Mouse (Mus musculus): ENCODE results near the gene Lrrc71. TPM values are rescaled to one million over a fixed set of nuclear protein-coding genes. Genes with fewer than 3 reads are reported as not detected.

The Lrrc71 gene
- total RNA-seq, 4 experiments from 2014 or later, result 0.43 to 1.6 (median 0.62) TPM

DNA sequence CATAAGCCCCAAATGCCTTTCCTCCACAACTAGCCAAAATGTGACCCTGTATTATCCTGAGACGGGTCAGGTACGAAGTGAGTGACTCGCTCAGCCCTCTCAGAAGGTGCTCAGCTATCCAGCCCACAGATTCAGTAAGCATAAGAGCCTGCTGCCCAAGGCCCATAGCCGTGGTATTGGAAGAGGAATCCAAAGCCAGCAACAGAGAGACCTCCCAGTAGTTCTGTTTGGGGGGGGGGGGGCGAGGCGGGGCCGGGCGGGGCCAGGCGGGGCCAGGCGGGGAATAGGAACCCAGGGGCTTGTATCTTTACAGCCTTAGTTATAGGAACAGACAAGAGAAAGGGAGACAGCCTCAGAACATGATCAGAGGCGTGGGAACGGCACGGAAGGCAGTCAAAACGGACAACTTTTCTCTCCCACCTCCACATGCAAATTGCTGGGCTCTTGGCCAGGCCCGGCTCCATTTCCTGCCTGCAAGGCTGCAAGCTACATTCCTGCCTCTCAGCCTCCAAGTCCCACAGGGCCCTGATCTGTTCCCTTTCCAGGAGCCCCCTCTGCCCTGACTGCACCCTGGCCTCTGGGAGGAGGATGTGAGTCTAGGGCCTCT is 15.4 kb upstream of the Lrrc71 start:
- DNase-seq (ENCODE audit: low spot score in 2 of 2), result peak; percentile 78 to 81

DNA sequence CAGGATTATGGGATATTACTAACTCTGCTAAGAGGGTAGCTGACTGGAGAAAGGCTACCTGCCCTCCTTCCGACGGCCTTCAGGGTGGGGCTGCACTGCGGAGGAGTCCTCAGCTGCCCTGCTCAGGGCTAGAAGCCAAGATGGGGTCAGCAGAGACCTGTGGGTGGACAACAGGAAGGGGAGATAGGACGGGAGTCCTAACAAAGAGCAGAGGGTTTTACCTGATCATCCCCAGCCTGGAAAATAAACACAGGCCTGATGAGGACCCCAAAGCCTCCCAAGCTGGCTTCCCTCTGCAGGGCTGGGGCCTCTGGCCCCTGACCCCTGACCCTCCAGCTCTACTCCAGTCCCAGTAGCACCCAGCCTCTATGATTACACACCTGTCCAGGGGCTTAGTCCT is 14.8 kb upstream of the Lrrc71 start:
- no peak for DNase-seq (ENCODE audit: low spot score in 2 of 2)

DNA sequence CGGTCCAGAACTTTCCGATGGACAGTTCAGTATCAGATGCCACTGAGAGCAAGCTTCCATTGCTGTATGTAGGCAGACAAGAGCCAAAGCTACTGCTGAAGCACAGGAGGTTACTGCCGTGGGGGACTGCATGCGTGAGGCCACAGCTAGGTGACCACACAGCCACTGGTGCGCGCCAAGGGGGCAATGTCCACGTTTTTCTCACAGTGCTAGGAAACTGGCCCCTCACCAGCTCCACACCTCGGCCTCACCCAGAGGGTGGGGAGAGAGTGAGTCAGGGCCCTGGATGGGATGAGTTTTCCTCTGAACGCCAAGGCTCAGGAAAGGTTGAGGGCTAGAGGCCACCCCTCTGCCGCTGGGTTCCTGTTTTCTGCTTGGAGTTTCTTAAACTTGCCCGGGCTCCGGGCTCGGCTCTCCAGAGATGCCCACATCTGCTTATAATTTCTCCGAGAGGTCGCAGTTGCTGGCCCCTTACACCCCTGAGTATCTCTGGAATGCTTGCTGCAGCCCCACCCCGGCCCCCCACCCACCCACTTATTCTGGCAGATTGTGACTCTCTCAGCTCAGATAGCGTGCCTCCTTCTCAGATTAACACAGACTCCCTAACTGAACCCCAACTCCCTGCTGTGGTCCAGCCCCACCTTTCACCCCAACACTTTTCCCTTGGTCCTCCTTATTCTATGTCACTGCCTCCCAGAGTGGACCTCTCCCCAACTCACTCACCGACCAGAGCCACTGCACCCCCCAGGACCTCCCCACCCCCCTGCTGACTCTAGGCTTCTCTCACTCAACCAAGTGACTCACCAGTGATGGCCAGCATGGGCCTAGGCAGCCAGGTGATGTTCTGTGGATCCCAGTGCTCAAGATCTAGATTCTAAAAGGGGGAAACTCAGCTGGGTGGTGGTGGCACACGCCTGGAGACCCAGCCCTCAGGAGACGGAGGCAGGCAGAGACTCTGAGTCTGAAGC is 13.3 kb upstream of the Lrrc71 start:
- DNase-seq (ENCODE audit: low spot score in 2 of 2), result no peak

DNA sequence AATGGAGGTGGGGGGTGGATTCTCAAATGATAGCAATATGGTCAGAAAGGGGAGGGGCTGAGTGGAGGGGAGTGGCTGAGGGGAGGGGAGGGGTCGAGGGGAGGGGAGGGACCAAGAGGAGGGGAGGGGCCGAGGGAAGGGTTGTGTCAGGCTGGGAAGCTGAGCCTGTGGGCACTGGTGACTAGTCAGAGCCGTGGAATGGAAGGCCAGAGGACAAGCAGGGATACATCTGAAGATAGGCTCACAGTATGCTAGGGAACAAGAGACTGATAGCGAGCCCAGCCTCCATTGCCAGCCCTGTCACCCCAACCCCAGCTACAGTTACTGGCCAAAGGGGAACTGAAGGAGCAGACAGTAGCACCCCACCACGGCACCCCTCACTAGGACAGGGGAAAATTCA is 10.2 kb upstream of the Lrrc71 start:
- DNase-seq (ENCODE audit: low spot score in 2 of 2), result no peak

DNA sequence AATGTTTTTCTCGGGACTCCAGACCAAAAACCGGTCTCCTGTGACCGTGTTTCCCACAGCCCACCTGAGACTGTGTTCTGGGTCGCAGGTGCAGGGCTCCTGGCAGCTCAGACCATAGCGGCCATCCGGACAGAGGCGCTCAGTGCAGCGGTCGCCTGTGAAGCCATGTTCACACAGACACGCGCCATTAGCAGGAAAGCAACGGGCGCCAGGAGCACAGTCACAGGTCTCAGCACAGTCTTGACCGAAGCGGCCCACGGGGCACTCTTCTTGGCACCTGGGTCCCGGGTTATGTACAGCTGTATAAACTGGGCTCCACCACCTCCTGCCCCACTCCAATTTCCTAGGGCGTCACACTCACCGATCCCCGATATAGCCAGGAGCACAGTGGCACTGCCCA is 8.1 kb upstream of the Lrrc71 start:
- no peak for DNase-seq (ENCODE audit: low spot score in 2 of 2)

DNA sequence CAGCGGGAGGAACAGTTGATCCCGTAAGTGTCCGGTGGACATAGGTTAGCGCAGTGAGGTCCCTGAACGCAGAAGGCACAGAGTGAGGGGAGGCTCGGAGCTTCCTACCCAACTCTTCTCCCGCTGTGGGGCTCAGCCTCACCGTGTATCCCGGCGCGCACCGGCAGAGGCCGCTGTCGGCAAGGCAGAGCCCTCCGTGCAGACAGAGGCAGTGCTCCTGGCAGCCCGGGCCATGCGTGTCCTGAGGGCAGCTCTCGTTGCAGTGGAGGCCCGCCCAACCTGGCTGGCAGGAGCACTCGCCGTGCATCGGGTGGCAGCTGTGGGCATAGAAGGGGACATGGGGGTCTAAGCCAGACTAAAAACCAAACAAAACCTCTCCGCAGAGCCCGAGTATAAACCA is 7.5 kb upstream of the Lrrc71 start:
- peak; percentile 59 to 81 for DNase-seq (ENCODE audit: low spot score in 2 of 2)

DNA sequence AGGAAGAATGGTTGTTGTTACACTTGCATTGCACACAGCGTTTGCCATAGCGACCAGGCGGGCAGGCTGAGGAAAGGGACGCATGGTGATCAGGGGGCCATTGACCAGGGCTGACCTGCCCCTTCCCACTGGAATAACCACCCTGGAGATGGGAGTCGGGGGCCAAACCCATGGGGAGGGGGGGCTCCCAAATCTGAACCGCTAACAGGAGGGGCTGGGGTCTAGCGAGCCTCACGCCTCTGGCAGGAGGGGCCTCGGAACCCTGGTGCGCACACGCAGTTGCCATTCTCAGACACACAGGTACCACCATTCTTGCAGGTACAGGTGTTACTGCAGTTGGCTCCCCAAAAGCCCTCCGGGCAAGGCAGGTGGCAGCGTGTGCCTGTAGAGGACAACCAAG is 5.4 kb upstream of the Lrrc71 start:
- no peak for DNase-seq (ENCODE audit: low spot score in 2 of 2)

DNA sequence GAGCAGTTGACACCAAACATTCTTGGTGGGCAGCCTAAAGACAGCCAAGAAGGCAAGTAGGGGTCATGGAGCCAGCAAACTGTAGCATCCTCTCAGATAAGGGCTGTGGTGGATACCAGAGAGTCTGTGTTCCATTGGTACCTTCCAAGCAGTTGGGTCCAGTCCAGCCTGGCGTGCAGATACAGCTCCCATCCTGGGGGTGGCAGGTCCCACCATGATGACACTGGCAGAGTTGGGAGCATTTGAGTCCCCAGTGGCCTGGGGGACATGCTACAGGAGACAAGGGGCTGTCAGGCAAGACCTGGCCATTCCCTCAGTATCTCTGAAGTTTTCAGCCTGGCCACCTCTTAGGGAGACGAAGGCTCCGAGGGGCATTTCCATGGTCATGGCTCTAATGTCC is 4.1 kb upstream of the Lrrc71 start:
- DNase-seq (ENCODE audit: low spot score in 2 of 2), result no peak

DNA sequence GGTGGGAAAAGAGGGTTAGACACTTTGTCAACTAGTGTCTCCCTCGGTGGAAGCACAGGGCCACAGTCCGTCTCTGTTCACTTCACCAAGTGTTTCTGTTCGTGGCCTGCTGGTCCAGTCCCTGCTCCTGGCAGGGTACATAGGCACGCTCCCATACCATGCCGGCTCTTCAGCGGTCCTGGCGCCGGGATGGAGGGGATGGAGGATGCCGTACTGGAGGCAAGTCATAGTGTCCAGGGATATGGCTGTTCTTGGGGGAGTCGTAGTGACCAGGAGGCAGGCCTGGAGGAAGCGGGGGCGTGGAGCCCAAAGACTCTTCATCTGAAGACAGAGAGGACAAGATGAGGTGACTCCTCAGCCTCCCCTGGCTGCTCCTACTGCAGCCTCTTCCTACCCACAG is 1.6 kb upstream of the Lrrc71 start:
- DNase-seq (ENCODE audit: low spot score in 2 of 2), result no peak

DNA sequence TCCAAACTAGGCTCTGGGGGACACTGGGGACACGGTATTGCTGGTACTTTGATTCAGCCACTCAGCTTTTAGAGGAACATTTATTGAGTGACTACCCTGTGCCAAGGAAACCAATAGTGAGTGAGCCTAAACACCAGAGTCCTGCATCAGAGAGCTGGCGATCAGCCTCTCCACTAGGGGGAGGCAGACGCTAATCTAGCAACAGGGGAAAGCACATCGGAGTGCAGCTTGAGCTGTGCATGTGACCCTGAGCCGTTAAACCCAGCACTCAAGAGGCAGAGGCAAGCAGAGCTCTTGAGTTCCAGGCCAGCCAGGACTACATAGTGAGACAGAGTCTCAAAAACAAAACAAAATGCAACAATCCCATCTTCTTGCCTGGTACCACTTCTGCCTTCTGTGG is 611 bp upstream of the Lrrc71 start:
- DNase-seq (ENCODE audit: low spot score in 2 of 2), result peak in 1 of 2 experiments; percentile 50

DNA sequence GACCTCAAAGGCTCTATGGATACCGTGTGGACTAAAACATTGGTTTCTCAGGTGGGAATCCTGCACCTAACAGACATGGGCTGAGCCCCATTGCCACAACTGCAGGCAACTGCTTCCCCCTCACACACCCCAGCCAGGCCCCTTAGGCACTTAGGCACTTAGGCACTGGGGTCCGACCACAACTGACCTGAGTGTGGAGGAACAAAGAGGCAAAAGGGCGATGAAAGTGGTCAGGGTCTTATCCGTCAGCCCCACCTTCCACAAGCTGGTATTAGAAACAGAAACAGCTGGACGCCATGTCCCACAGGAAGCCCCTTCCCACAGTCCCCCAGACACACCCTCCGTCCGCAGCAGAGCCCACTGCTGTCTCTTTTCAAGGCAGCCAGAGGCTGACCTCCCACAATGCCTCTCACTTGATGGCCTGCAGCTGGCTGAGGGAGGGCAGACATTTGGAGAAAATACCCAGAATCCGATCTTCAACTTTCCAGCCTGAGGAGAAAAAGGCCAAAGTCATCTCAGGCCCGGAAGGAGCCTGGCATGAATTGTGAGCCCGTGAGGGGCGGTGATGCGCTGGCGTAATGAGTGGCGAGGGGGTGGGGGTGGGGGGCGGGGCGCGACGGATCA is 3.3 kb downstream of the Lrrc71 start:
- no peak for DNase-seq (ENCODE audit: low spot score in 2 of 2)

DNA sequence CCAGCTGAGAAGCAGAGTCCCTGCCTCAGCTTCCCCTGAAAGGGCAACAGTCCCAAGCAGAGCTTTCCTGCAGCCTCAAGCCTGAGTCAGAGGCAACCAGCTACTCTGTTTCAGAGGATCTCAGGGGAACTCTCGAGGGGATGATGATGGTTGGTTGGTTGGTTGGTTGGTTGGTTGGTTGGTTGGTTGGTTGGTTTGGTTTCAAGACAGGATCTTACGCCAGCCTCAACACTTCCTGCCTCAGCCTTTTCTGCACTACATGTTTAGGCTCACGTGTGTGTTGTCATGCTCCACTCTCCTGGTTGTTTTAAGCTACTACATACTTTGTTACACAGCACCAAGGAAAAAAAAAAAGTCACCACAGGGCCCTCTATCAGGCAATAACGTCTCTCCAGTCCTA is 4.5 kb downstream of the Lrrc71 start:
- DNase-seq (ENCODE audit: low spot score in 2 of 2), result no peak

DNA sequence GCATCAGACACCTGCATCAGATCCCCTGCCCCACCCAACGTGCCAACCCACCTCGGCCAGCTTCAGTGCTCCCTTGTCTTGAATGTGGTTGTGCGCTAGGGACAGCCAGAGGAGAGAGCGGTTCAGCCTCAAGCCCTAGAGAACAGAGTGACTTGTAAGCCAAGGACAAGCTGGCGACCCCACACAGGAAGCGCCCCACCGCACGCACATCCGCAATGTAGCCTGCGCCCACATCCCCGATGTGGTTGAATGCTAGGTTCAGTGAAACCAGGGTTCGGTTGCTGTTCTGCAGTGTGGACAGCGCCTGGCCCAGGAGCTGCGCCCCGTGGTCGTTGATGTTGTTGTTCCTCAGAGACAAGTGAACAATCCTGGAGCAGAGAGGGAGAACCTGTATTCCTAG is 5.7 kb downstream of the Lrrc71 start:
- no peak for DNase-seq (ENCODE audit: low spot score in 2 of 2)

DNA sequence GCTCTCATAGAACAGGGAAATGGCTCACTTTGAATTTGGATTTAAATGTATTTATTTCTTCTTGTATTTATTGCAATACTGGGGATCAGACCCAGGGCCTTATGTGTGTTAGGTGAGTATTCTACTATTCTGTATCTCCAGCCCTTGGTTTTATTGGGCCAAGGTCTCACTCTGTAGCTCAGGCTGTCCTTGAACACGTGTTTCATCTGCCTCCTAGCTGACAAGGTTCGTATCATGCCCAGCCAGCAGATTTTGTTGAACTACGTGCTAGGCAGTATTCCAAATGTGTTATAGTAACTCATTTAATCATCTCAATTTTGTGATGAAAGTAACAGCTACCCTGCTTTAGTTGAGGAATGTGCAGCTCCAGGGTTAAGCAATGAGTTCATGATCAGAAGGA is 6.4 kb downstream of the Lrrc71 start:
- no peak for DNase-seq (ENCODE audit: low spot score in 2 of 2)

DNA sequence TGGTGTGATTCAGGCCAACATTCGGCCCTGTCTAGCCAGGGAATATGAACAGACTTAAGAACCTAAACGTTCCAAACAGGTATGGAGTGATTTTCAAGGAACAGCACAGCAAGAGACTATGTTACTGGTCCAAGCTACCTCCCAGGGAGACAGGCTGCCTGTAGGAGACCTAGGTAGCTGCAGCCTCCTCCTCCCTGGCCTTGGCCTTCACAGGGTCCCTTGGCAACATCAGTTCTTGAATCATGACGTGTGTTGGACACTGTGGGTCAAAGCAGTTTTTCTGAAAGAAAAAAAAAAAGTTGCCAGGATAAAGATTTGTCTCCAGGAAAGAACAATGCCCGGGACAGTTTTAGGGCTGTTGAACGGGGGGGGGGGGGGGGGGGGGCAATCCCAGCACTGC is 9.5 kb downstream of the Lrrc71 start:
- no peak for DNase-seq (ENCODE audit: low spot score in 2 of 2)

DNA sequence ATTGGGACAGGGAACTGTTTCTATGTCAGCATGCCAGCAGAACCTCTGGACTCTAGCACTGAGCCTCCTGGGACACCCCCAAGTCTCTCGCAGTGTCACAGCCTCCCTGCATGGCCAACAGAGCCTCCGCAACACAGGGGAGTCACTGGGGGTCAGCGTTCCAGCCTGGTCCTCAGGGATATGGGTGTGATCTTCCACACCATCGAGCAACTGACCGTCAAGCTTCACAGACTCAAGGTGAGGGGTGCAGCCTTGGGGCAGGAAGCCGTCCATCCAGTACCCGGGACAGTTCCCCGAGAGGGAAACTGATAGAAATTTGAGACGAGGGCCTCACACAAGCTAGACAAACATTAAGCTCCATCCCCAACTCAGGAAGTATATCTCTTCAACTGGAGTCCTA is 13.1 kb downstream of the Lrrc71 start:
- no peak for DNase-seq (ENCODE audit: low spot score in 2 of 2)

DNA sequence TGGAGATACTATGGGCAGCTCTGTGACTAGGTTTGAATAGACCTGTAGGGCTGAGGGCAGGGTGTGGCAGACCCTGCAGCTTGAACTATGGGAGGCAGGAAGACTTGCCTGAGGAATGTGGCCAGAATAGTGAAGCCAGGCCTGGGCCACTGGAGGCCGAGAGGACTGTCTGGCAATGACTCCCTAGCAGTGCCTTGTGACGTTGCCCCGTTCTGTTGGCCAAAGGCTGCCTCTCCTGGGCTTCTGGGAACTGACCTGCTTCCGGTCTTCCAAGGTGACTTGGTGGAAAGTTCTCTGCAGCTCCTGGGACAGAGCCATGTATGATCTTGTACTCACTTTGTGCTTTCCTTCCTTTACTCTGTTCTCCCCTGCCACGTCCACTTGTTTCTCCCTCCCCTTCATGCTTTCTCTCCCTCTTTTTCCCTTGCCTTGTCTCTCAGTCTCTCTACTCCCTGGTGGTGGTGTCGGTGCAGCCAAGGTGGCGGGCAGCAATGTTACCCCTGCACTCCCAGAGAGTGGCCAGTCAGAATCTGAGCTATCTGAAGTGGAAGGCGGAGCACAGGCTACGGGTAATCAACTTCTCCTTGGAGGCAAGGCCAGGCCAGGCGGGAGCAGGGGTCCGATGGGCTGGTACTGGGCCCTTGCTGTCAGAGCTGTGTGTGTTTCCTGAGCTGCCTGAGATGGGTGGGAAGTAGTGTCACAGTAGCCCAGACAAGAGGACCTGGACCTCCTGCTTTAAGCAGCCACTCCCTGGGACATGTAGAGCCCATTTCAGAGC is 14.3 kb downstream of the Lrrc71 start:
- DNase-seq (ENCODE audit: low spot score in 2 of 2), result no peak

DNA sequence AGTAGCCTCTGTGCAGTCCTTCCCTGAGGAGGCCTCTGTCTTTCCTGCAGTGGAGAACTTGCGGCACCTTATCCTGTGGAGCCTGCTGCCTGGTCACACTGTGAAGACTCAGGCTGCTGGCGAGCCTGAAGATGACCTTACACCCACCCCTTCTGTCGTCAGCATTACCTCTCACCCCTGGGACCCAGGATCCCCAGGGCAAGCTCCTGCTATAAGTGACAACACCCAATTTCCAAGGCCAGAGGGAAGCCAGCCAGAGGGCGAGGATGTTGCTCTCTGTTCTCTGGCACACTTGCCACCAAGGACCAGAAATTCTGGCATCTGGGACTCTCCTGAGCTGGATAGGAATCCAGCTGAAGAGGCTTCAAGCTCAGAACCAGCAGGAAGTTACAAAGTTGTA is 15.3 kb downstream of the Lrrc71 start:
- DNase-seq (ENCODE audit: low spot score in 2 of 2), result no peak

DNA sequence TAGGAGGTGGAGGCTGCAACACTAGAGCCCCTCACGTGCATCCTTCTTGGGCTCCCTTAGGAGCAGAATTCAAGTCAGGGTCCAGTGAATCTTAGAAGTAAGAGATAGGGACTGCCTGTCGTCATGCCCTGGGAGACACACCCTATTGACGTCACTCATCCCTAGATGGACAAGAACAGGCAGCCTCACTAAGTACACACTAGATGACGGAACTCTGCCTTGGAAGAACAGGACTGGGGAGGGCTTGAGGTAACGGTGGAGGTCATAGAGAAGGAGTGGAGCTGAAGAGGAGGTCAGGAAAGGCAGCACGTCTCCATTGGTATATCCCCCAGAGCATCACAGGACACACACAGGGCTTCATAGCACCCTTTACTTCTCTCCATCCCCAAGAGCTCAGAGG is 19.7 kb downstream of the Lrrc71 start:
- DNase-seq (ENCODE audit: low spot score in 2 of 2), result no peak

DNA sequence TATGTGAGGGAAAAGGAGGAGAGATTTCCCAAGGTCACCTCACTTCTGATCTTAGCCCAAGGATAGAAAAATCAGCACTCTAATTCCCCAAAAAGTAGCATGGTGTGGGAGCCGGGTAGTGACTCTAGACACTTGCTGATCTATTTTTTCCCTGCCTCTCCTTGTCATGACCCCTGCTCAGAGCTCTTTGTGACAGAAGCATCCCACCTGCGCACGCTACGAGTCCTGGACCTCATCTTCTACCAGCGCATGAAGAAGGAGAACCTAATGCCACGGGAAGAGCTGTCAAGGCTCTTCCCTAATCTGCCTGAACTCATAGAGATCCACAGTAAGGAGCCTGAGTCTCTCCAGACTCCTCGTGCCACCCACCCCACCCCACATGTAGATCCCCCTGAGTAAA is 22.2 kb downstream of the Lrrc71 start:
- DNase-seq (ENCODE audit: low spot score in 2 of 2), result no peak

DNA sequence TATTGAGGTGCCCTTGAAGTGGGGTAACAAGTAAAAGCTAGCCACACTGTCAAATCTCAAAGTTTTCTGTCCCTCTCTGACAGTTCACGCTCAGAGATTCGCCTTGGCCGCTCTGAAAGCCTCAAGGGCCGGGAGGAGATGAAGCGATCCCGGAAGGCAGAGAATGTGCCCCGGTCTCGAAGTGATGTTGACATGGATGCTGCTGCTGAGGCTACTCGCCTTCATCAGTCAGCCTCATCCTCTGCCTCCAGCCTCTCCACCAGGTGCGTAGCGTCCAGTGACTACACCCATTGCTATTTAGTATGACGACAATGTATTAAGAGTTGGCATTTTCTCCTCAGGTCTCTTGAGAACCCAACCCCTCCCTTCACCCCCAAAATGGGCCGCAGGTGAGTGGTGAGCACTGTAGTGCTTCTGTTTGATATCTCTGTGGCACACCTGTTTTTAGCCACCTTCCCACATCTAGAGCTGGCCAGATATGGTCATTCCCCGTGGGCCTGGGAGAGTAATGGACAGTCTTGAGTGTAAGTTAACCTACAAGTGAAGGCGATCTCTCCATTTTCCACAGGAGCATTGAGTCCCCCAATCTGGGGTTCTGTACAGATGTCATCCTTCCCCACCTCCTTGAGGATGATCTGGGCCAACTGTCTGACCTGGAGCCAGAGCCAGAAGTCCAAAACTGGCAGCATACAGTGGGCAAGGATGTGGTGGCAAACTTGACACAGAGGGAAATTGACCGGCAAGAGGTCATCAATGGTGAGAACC is 22.8 kb downstream of the Lrrc71 start:
- DNase-seq (ENCODE audit: low spot score in 2 of 2), result no peak
